Mouse (Mus musculus) urinary bladder, postnatal 14 days (tissue): ENCODE measurements around the gene Kcnip4.
A peak's percentile ranks its signal among the peaks of the same experiment; 100 is the strongest.

Experiments used
- DNase-seq: peaks from one replicate; pipeline ENCODE4 v3.0.0; 2021; ENCODE audit warnings: low spot score

Kcnip4 gene

DNA sequence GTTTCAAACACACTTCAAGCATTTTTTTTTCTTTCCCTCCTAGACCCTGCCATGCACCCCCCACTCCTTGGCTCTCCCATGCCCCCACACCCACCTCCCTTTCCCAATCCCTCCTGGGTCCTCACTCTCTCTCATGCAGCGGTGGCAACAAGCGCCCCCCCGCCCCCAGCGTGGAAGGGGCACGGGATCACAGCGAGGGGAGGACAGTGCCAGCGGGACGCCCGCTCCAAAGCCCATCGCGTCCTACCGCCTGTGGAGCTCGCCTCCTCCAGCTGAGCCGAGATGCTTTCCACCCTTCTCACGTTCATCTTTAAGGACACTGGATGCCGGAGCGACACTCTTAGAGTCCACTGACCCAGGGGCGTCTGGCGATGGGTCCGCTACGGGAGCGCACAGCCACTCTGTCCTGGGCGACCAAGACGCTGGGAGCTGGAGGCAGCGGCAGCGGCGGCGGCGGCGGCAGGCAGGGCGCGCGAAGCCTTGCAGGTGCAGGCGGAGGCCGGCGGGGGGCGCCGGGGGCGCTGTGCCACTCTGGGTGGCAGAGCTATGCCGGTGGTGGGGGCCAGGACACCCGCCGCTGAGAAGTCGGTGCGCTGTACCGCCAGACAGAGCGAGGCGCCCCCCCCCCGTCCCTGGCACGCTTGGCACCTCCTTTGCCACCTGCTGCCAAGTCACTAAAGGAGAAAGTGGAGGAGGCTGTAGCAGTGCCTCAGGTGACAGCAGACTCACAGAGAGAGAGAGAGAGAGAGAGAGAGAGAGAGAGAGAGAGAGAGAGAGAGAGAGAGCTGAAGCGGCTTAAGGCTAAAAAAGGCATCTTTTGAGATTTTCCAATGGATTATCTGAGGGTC, at the start of gene Kcnip4:
Gene Kcnip4, minus strand, starts transcription at position 514 of the 848 bp plus-strand sequence.
- DNase-seq, result peak; percentile 11

DNA sequence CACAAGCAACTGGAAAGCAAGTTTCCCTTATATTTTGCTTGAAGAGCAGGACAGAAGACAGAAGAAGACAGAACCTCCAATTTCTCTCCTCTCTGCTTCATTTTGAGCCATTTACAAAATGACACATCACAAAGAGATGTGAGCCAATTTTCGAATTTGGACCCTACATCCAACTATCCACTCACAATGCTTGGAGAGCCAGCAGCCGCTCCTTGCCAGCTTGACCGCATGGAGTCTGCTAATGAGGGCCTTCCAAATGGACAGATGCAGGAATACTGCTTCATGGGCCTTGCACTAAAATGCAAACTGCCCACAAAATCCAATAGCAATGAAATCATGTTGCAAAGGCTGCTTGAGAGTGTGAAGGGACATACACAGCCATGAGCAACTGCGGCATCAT, 47.2 kb upstream of the Kcnip4 start:
- no peak for DNase-seq

DNA sequence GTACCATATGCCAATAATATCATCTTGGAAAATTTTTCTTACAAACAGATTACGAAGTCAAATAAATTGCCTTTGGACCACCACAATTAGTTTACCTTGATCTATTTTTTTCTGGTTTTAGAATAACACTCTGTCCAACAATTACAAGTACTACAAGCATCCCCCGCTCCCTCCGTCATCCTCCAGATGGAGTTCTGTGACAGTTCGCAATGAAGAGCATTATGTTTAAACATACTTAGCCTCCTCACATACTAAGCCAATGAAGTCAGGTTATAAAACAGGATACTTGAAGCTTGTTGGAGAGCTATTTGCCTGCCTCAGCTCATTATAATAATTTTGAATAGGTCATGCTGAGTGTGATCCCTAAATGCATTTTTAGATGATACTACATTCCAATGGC, 39.0 kb upstream of the Kcnip4 start:
- no peak for DNase-seq

DNA sequence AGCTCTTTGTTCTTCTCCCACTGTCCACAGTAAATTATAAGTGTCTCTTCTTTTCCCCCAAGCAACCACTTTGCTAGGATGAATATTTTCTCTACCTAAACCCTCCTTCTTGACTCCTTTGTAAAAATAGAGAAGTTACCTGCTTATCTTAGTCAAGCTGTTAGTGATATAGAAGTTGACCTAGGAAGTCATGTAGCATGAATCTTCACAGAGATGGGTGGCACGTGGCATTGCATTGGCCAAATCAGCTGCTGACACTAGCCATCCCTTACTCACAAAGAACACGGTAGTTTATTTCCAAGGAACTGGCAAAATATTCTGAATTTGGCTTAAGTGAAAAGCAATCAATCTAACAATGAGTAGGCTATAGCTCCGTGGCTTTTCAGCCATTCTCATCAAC, 32.7 kb upstream of the Kcnip4 start:
- DNase-seq, result no peak

DNA sequence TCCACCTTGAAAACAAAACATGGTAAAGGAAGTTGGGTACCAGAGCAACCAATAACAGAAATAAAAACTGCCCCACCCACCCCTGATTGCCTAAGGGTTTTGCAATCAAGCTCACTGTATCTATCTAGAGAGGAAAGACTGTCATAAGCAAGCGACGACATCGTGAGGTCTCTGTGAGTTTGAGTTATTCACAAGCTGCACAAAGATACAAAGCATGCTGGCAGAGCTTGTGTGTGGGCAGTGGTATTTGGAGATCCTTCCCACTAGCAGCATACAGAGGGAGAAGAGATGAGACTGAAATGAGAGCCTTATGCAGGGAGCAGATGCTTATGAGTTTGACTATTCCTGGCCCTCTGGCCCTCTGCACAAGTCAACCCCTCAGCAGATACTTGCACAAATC, 23.2 kb upstream of the Kcnip4 start:
- no peak for DNase-seq

DNA sequence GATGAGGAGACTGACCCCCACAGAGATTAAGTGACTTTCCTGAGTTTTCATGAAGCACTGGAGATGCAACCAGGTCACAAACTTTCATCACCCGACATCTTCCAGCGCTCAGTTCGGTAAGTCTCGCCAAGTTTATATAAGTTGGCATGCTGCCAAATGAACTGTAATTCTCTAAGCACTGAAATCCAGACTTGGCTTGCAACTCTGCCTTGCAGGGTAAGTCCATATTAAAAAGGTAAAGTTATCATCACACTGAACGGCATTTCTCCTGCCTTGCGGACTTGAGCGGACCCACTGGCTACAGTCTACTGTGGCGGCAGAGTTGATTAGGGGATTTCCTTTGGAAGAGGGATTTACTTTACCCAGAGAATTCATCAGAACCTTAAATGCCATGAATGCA, 4.7 kb upstream of the Kcnip4 start:
- DNase-seq, result no peak

DNA sequence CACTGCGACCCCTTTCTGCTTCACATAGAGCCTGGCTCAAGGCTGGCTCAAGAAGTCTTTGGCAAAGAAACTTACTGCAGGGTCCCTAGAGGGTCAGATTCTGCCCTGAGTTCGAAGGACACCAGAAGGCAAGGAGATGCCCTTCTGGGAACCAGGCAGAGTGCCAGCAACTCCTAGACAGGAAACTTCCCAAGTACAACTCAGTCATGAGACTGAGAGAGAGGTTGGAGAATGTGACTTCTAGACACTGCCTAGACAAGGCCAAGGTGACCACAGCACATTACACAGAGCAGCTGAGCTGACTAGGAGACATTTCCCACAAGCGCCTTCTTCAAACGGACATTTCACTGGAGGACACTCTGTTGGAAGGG, 520 bp upstream of the Kcnip4 start:
- no peak for DNase-seq

DNA sequence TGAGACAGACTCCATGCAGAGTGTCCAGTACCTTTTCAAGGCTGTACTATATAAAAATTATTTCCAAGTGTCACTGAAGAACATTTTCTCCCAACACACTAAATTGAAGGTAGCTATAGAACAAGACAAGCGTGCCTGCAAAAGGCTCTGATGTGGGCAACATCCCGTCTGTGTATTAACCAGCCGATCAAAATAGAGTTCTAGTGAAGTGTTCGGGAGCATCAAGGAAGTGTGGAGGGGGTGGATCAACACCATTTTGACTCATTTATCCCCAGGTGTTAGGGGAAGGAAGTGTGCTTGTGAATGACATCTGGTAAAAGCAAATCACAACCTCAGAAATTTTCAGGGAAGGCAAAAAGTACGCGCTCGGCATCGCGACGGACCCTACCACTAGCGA, 712 bp downstream of the Kcnip4 start:
- DNase-seq, result no peak

DNA sequence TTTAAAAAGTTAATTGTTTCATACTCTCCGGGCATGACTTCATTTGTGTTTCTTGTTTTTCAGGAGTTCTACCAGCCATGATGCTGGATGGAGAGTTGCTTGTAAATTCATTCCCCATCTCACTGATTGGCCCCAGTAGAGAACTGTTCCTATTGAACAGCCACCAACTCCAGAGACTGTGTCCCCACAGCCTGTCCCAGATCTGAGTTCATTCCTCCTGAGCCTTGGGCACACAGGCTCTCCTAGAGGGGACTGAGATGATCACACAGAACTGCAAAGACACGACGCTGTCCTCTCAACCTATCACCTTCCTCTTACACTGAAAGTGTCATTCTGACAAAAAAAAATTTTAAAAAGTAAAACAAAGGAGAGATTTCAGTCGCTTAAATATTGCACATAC, 1.7 kb downstream of the Kcnip4 start:
- no peak for DNase-seq

DNA sequence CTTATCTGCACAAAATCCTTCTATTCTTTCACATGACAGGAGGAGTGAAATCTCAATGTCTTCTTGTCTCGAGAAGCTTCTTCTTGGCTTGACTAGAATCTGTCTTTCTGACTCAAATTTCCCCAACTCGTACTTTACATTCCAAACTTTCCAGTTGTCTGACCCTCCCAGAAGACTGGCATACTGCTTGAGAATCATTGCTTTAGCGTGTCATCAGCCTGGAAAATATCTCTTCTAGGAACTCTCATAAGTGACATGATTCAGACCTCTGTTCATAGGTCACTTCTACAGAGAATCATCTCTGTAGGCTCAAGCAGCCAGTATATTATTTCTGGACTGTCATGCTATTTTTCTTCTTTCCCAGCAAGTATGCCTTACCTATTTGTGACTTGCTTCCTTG, 26.0 kb downstream of the Kcnip4 start:
- DNase-seq, result no peak

DNA sequence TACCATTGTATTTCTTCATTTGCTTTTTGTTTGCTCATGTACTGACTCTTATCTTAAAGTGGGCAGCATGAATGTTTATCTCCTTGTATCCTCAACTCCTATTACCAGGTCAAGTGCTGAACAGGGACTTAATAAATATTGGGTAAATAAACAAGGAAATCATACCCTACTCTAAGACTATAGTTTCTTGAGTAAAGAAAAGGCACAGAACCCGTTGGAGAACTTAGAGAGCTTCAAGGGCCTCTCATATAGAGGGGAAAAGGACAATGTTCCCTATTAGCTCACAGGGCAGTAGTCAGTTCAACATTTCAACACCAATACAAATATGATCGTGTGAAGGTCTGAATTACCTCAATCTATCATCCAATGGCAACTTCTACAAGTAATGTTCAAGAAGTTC, 37.4 kb downstream of the Kcnip4 start:
- no peak for DNase-seq

DNA sequence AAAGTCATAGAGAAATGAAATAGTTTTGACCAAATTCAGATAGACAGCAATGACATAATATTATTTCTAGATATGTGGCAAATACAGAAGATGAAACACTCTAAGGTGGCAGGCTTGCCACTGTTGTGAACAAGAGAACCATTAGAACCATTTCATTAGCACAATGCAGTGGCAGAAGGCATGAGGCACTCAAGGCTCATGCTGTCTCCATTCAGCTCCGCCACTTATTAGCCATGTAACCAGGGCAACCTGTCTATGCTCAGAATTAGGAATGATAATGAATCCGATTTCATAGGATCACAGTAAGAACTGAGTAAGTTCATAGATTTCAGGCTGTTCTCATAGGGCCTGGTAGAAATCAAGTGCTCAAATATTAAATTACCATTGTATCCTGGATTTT, 54.0 kb downstream of the Kcnip4 start:
- no peak for DNase-seq

DNA sequence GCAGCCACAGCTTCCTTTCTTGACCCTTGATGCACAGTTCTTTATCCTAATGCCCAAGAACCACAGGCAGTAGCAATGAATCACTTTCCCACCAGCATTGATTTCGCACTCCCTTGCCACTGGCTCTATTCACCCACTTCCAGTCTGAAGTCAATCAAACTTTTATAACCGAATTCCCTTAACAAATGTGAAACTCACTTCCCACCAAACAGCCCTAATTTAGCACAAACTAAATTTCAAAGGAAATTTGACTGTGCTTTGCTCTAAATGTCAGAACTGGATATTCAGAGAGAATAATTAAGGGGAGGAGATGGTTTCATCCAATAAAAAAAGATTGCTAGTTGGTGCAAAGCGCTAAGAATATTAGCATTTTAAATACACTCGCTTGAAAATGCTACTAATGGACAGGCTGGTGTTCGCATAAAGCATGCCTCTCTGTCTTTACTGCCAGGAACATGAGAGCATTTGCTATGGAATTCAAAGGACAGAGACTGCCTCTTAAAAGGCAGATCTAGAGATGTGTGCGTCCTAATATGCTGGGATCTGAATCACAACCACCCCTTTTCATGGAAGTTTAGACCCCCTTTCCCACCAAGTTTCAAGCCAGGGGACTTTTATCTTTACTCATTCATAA, 63.9 kb downstream of the Kcnip4 start:
- no peak for DNase-seq

DNA sequence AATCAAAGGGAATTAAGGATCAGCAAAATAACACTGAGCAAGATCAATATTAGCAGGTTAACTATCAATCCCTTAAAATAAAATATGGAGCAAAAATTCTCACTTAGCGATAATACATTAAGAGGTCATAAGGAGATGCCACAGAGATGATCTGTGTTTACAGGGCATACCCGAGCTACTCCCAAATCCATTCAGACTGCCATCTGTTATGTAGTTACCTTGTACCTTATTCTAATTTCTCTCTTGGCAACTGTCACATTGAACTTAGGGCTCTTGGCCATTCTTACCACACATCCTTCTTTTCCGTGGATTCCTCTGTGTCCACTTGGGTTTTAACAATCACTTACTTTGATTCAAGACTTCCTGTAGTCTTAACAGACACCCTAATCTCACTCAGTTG, 71.6 kb downstream of the Kcnip4 start:
- DNase-seq, result no peak

DNA sequence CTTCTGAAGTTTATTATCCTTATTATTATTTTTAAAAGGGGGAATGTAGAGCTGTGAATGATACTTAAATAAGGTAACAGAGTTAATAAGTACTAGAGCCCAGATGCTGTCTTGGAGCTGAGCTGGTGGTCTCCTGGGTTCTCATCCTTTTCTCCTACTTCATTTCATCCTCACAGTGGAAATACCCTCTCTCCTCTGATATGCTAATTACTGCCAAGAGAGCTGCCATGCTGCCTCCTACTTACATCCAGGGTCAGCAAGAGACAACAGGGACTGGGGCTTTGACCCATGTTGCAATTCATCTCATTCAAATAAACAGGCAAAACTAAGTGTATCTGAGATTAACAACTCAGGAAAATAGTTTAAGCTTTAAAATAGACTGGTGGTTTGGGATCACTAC, 73.4 kb downstream of the Kcnip4 start:
- DNase-seq, result no peak

DNA sequence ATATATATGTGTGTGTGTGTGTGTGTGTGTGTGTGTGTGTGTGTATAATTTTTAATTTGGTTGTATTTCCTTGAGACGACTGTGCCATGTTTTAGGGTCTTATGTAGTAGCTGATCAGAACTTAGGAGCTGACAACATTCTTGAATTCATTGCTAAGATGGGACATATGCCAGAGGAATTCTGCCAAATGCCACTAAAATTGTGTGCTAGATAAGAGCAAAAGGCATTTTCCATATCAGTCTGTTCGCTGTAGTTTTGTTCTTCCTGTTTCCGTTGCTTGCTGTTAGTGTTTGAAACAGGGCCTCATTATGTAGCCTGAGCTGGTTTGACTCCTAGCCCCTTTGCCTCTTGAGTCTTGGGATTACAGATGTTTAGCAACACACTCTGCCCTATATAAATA, 73.8 kb downstream of the Kcnip4 start:
- DNase-seq, result no peak

DNA sequence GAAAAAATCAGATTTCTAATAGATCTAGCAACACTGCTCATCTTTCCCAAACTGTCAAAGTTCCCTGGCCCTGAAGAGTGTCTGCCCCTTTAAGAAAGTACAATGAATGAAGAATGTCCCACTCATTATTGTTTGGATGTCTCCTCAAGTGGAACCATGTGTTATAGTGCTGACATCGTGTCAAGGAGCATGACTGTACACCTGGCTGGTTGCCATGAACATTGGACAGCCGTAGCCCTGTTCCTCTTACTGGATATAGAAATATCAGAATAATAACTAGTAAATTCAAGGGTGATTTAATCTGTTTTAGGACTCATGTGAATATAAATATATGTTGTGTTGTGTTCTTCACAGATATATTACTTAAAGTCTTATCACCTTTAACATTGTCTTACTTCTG, 87.5 kb downstream of the Kcnip4 start:
- no peak for DNase-seq

DNA sequence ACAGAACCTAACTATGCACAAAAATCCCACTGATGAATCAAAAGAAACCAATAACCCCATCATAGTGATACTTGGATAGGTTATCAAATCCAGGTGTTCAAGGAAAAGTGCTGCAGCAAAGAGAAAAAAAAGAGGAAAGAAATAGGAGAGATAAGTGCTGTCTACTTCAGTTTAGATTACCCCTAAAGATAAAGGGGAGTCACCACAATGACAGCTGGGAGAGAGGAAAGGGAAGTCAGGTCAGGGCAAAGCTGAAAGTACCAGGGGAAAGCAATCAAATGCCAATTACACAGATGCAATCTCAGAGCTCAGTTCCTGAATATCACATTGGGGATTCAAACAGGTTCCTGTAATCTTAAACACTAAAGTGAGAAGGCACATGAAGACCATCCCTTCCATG, 97.0 kb downstream of the Kcnip4 start:
- DNase-seq, result no peak

DNA sequence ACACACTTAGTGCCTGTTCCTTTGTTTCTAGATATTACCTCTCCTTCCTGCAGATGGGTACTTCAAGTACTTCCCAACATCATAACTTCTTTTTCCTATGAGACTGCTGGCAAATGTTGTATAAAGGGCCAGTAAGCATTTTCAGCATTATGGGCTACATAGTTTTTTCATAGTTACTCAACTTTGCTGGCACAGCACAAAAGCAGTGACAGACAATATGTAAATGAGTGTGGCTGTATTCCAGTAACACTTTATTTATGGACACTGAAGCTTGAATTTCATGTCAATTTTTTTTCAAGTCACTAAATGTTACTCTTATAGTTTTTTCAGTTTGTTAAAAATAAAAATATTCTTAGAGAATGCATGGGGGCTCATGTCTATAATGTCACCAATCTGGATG, 105.0 kb downstream of the Kcnip4 start:
- no peak for DNase-seq

DNA sequence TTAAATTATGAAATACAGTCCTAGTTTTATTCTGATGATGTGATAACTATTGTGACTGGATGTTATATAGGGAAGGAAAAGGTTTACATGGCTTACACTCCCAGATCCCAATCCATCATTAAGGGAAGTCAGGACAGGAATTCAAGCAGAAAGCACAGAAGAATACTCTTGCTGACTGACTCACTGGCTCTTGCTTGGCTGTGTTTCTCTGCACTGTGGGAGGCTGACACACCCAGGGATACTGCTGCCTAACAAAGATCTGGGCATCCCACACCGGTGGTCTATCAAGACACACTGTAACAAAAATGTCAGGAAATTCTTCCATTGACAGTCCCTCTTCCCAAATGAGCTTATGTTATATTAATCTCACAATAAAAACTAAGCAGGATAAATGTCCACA, 116.4 kb downstream of the Kcnip4 start:
- no peak for DNase-seq

DNA sequence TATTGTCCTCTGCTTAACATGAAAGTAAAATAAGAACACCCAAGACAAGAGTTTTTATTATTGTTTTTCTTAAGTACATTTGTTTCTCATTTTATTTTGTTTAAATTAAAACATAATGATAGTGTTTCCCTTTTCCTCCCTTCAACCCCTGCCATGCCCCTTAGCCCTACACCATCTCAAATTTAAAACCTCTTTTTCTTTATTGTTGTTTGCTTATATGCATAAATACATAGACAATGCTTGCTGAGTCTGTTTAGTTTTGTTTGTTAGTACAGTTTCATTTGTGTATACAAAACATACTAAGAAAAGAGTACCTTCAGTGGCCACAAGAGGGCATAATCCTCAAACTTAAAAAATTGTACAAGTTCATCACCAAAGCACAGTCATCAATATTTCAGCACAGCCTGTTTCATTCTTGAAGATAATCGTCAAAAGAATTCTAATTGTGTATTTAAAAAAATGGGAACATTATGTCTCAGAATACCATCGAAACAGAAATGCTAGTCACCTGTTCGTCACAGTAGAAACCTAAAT, 154.1 kb downstream of the Kcnip4 start:
- DNase-seq, result no peak

DNA sequence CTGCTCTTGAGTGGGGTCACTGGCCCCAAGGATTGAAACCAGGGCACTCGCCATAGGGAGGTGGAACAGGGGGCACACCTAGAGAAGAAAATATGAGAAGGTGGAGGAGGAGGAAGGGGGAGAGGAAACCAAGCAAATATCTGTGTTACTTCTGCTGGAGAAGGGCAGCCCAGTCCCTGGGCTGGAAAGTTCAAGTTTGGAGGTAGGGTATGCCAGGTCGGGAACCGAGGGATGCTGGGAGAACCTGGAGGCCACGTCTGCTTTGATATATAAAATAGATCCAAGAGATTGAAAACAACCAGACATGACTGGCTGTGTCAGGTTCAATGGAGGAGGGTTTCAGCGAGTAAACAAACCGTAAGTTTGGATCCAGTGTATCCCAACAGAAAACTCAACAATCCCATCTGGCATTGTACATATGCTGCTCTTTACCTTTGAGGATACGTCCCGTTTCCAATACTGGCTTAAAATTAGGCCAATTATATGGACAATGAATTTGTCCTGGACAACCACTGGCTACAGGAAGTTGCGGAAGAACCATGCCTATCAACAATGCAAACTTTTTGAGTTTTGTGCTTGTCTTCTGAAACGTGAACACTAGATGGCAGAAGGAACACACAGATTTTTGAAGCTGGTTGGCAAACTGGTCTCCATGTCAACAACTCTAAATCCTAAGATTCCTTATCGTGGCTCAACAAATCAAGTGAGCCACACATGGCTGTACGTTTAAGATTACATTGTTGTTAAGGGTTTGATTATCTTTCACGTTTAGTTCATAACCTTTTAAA, 155.9 kb downstream of the Kcnip4 start:
- DNase-seq, result peak; percentile 4

DNA sequence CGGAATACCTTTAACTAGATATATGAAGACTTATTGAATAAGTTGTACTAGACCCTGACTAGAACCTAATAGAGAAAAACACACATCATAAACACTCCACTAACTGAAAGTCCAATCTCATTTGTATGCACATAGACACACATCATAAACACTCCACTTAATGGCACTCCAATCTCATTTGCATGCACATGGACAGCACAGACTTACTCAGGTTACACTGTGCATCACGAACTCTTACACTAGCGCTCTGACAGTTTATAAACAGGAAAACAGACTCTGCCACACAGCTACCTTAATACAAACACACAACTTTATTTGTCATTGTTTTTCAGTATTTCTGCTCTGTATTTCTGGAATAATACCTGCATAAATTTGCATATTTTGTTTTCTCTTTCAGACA, 168.3 kb downstream of the Kcnip4 start:
- DNase-seq, result no peak
